Mouse (Mus musculus) olfactory bulb, adult 2 months (tissue): ENCODE measurements around the gene Aaed1.

Source experiments
- CTCF ChIP-seq: fragments of 200-500 bp; IDR thresholded peaks from 2 replicates; pipeline ENCODE4 v1.5.1; 2012; ENCODE audit warnings: low read depth, mild to moderate bottlenecking, low read length, moderate library complexity; ENCODE audit not compliant: insufficient read depth
- POLR2A ChIP-seq: fragments of 200-500 bp; IDR thresholded peaks from 2 replicates; pipeline ENCODE4 v1.6.1; 2012; ENCODE audit warnings: mild to moderate bottlenecking, low read depth, low read length, moderate library complexity; ENCODE audit not compliant: insufficient read depth

DNA sequence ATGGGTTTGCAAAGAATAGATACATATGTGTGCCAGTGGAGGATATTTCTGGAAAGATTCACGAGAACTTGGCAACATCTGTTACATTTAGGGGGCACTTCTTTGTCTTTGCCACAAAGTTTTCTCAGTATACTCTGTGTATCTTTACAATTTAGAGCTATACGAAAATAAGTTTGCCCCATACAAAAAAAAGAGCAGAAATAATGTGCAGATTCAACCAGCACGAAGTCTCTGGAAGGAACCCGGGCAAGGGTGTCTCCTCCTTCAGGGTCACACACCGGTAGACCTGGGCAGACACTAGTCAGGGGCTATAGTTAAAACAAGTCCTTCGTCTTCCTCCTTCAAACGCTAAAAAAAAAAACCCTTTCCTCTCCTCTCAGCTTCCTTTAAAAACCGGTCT, 39.2 kb downstream of the Aaed1 start:
- TF ChIP-seq POLR2A (no peak), CTCF (no peak)
